Mouse (Mus musculus): ENCODE measurements around the gene Card19.

- TF ChIP-seq CTCF (IDR thresholded peaks at IDR 0.05; ENCODE audit: low read depth): no peak
- no peak for TF ChIP-seq EP300 (IDR thresholded peaks at IDR 0.05; ENCODE audit: low read depth)
Measured at GRCm38 (mm10) chr13:49186798-49187287, 29.0 kb downstream of the Card19 start.
